Mouse (Mus musculus): ENCODE results near the gene Ispd.

DNA sequence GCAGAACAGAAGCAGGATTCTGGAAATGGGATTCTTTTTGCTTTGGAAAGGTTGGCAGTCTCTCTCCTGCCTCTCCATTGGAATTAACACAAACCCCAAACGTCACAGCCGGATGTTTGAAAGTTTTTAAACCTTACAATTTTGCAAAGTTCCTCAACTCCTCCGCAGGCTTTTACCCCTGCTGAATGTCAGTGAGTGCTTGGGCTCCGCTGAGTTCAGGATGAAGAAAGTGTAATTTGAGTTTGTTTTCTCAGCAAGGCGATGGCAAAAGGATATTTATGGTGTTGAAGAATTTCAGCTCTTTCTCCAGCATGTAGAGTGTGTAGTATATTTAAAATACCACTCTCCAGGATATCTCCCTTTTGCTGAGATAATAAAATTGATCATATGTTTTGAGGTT is 336.3 kb downstream of the Ispd start:
- no peak for TF ChIP-seq CTCF (IDR thresholded peaks at IDR 0.05)
- no peak for TF ChIP-seq EP300 (IDR thresholded peaks at IDR 0.05)

All from lung, postnatal 0 days (tissue).